Comparison of ENCODE assay signal across 10 mouse cellular contexts in the genomic region with DNA sequence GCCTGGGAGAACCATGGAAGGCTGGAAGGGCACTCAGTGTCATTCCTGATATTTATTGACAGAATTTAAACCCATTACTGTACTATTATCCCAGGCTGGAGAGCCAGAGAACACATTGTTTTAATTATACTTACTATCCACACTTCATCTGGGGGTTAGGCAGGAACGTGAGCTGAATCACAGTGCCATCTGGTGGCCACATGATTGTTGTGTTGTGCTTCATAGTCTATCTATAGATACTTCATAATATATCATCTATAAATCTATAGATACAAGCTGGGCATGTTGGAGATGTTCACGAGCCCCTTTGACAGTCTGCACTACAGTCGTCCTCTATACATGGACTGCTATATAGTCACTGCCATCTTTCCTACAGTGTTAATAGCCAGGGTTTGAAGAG. TPM values are rescaled to one million over a fixed set of nuclear protein-coding genes. Genes with fewer than 3 reads are reported as not detected.
DNase-seq lines count a peak whose midpoint lies in the region; ATAC-seq lines count a peak whose summit lies in the region.
"Had no signal": no experiment of that assay in that cellular context is flagged by ENCODE, and none has a peak within 500 bp of the region (broad histone marks: within the 10 kb centered on the region; RNA-seq: fewer than 3 reads in every experiment).

No protein-coding gene starts in this region.

- no peaks in the 10 kb centered on the region for H3K36me3 ChIP-seq in midbrain, embryonic 11.5 days (ENCODE audit: control insufficient read depth, insufficient read depth, low read length)
- H3K36me3 ChIP-seq in midbrain, embryonic 15.5 days (replicated peaks): no peaks in the 10 kb centered on the region; the same call in 1 of the 2 replicates
- no peaks in the 10 kb centered on the region for H3K36me3 ChIP-seq in forebrain, embryonic 11.5 days (ENCODE audit: control insufficient read depth, insufficient read depth, low read length)
- H3K36me3 ChIP-seq in neural tube, embryonic 13.5 days: 0 out of 2 replicates have a peak, but pooled peaks cover 27% of the 10 kb centered on the region

- no peaks in the 10 kb centered on the region for H3K9me3 ChIP-seq in midbrain, embryonic 11.5 days (ENCODE audit: control insufficient read depth, low read length)
- H3K9me3 ChIP-seq in midbrain, embryonic 15.5 days: no peaks in the 10 kb centered on the region
- H3K9me3 ChIP-seq in forebrain, embryonic 11.5 days (ENCODE audit: control insufficient read depth, low read length): no peaks in the 10 kb centered on the region
- no peaks in the 10 kb centered on the region for H3K9me3 ChIP-seq in neural tube, embryonic 13.5 days
- H3K9me3 ChIP-seq: heart, embryonic 13.5 days had no signal

- ATAC-seq in midbrain, embryonic 11.5 days (ENCODE audit: low FRiP score): no peak
- no peak for ATAC-seq in midbrain, embryonic 15.5 days (replicated peaks)
- no peak for ATAC-seq in forebrain, embryonic 11.5 days (replicated peaks; ENCODE audit: low FRiP score)
- ATAC-seq in neural tube, embryonic 13.5 days (ENCODE audit: low read depth): peak; percentile 66; the same call in 1 of the 2 replicates

- no peak overlapping the region for H3K4me3 ChIP-seq in midbrain, embryonic 11.5 days (ENCODE audit: low read depth, low read length)
- no peak overlapping the region for H3K4me3 ChIP-seq in midbrain, embryonic 15.5 days
- H3K4me3 ChIP-seq in forebrain, embryonic 11.5 days (ENCODE audit: low read depth, low read length): no peak overlapping the region
- no peak overlapping the region for H3K4me3 ChIP-seq in neural tube, embryonic 13.5 days
- H3K4me3 ChIP-seq: heart, embryonic 13.5 days; myocyte had no signal

- no peak overlapping the region for H3K9ac ChIP-seq in midbrain, embryonic 11.5 days (ENCODE audit: low read length)
- H3K9ac ChIP-seq in midbrain, embryonic 15.5 days: no peak overlapping the region
- H3K9ac ChIP-seq in forebrain, embryonic 11.5 days (ENCODE audit: low read length): no peak overlapping the region
- no peak overlapping the region for H3K9ac ChIP-seq in neural tube, embryonic 13.5 days
- H3K9ac ChIP-seq: heart, embryonic 13.5 days had no signal

- H3K27me3 ChIP-seq in midbrain, embryonic 11.5 days (ENCODE audit: control insufficient read depth, insufficient read depth, low read length): no peaks in the 10 kb centered on the region
- H3K27me3 ChIP-seq in midbrain, embryonic 15.5 days (replicated peaks): no peaks in the 10 kb centered on the region
- no peaks in the 10 kb centered on the region for H3K27me3 ChIP-seq in forebrain, embryonic 11.5 days (ENCODE audit: control insufficient read depth, insufficient read depth, low read length)
- H3K27me3 ChIP-seq in neural tube, embryonic 13.5 days: no peaks in the 10 kb centered on the region
- H3K27me3 ChIP-seq: heart, embryonic 13.5 days had no signal

- 44% methylated on average over 3 of the region's 3 CpGs for WGBS in midbrain, embryonic 11.5 days
- 36% methylated on average over 3 of the region's 3 CpGs for WGBS in midbrain, embryonic 15.5 days
- 44% methylated on average over 3 of the region's 3 CpGs for WGBS in forebrain, embryonic 11.5 days
- WGBS in neural tube, embryonic 13.5 days: 49% methylated on average over 3 of the region's 3 CpGs

- no peak overlapping the region for H3K4me2 ChIP-seq in midbrain, embryonic 11.5 days
- H3K4me2 ChIP-seq in midbrain, embryonic 15.5 days: no peak overlapping the region
- no peak overlapping the region for H3K4me2 ChIP-seq in forebrain, embryonic 11.5 days (ENCODE audit: low read depth, low read length, severe bottlenecking)
- H3K4me2 ChIP-seq in neural tube, embryonic 13.5 days: no peak overlapping the region
- H3K4me2 ChIP-seq: heart, embryonic 13.5 days had no signal

- no peak overlapping the region for H3K27ac ChIP-seq in midbrain, embryonic 11.5 days (ENCODE audit: low read depth, low read length)
- H3K27ac ChIP-seq in midbrain, embryonic 15.5 days: no peak overlapping the region
- H3K27ac ChIP-seq in forebrain, embryonic 11.5 days (ENCODE audit: low read depth, low read length): no peak overlapping the region
- no peak overlapping the region for H3K27ac ChIP-seq in neural tube, embryonic 13.5 days (replicated peaks)
- H3K27ac ChIP-seq: heart, embryonic 13.5 days had no signal

- H3K4me1 ChIP-seq in midbrain, embryonic 11.5 days (ENCODE audit: control insufficient read depth, insufficient read depth, low read length): no peaks in the 10 kb centered on the region
- no peaks in the 10 kb centered on the region for H3K4me1 ChIP-seq in midbrain, embryonic 15.5 days
- H3K4me1 ChIP-seq in forebrain, embryonic 11.5 days (replicated peaks; ENCODE audit: control insufficient read depth, insufficient read depth, low read length): no peaks in the 10 kb centered on the region
- H3K4me1 ChIP-seq in neural tube, embryonic 13.5 days (replicated peaks): peaks cover 12% of the 10 kb centered on the region

- DNase-seq in adrenal gland, adult 2 months: peak; percentile 26
- DNase-seq in adrenal gland, postnatal 4 days (ENCODE audit: low spot score in 2 of 2): no peak
- peak; percentile 94 for DNase-seq in midbrain, embryonic 11.5 days (ENCODE audit: low spot score, missing footprints)
- peak; percentile 38 for DNase-seq in c-Kit-negative CD71-positive TER-119-positive erythroid progenitor cells, embryonic 14.5 days (ENCODE audit: low read depth, low spot score)
- peak; percentile 65 for DNase-seq in forebrain, embryonic 11.5 days (ENCODE audit: low spot score)
- DNase-seq in left cerebral cortex, postnatal 25 days (ENCODE audit: low spot score in 2 of 2): peak; percentile 55 to 71

- intact Hi-C loops in left cerebral cortex, postnatal 25 days (cut with DNase I): loop anchor here (5.0 to 10.0 kb wide), 3 partner anchors 85 to 327 kb away; no protein-coding TSS in a partner anchor

RNA-seq across cellular contexts. Expression of a gene that starts 51.4 kb away (rescaled TPM):
- total RNA-seq in adrenal gland, adult 2 months (2021): 10 to 100 TPM; 29.7 to 34.2 TPM
- 9.1 and 9.6 TPM in 2 replicates for polyA plus RNA-seq in adrenal gland, adult 2 months (2012; rRNA removed)
- 10 to 100 TPM; 44.6 to 45.0 TPM for total RNA-seq in adrenal gland, postnatal 4 days (2021)
- polyA plus RNA-seq in midbrain, embryonic 11.5 days (2014; fragmentation: Nextera tagmentation; extraction: Ambion mirVana): 10.0 and 11.1 TPM in 2 replicates
- polyA plus RNA-seq in midbrain, embryonic 15.5 days (2015; fragmentation: Nextera tagmentation; extraction: Ambion mirVana): 14.1 and 15.9 TPM in 2 replicates
- 13.0 and 13.3 TPM in 2 replicates for polyA plus RNA-seq in forebrain, embryonic 11.5 days (2014; fragmentation: Nextera tagmentation; extraction: Ambion mirVana)
- 10 to 100 TPM; 53.1 to 56.4 TPM for total RNA-seq in left cerebral cortex, postnatal 25 days (2021)
- polyA plus RNA-seq in neural tube, embryonic 13.5 days (2015; fragmentation: Nextera tagmentation; extraction: Ambion mirVana): 11.5 and 12.1 TPM in 2 replicates

Comparison
In these comparisons a context has a peak if more than half of its experiments do, and no peak if none do; other contexts are left out.
1. DNase-seq: peak in adrenal gland, adult 2 months (single experiment), midbrain, embryonic 11.5 days (single experiment), c-Kit-negative CD71-positive TER-119-positive erythroid progenitor cells, embryonic 14.5 days (single experiment), forebrain, embryonic 11.5 days (single experiment) and left cerebral cortex, postnatal 25 days (2 of 2); none in adrenal gland, postnatal 4 days (0 of 2).